Mouse (Mus musculus): ENCODE results near the gene Hfe2. TPM values are rescaled to one million over a fixed set of nuclear protein-coding genes. Genes with fewer than 3 reads are reported as not detected.
"Not testable (repeated sequence)": the region's sequence is repeated elsewhere in the genome, so short reads cannot be mapped to it uniquely, and the experiment has no call there.

Gene Hfe2
- polyA plus RNA-seq, 1 experiment from 2014 or later, result 8.7 TPM

GRCm38 (mm10) chr3:96486828-96487559, 38.0 kb upstream of the Hfe2 start:
- not testable (repeated sequence) for H3K9ac ChIP-seq, H3K4me1 ChIP-seq, H3K9me3 ChIP-seq, H3K27me3 ChIP-seq, H3K27ac ChIP-seq, H3K36me3 ChIP-seq
- peak; percentile 70 for ATAC-seq (ENCODE audit: insufficient number of reproducible peaks, low FRiP score, low TSS enrichment, low read depth)
- Histone ChIP-seq H3K4me2 (peak overlapping the region; percentile 41), H3K4me3 (peak overlapping the region; percentile 37)
- 11% methylated on average over 5 of the region's 38 CpGs for WGBS

GRCm38 (mm10) chr3:96487596-96488289, 37.2 kb upstream of the Hfe2 start:
- 0 out of 2 replicates have a peak overlapping the region, but pooled peaks have one; percentile 17 for H3K9ac ChIP-seq
- H3K9me3 ChIP-seq, result no peaks in the 10 kb centered on the region
- ATAC-seq (ENCODE audit: insufficient number of reproducible peaks, low FRiP score, low TSS enrichment, low read depth), result 0 out of 2 replicates have a peak, but pooled peaks have one; percentile 3
- no peaks in the 10 kb centered on the region for H3K36me3 ChIP-seq
- 6% methylated on average over 26 of the region's 26 CpGs for WGBS
- H3K27me3 ChIP-seq, result peaks cover 8% of the 10 kb centered on the region; the same call in 1 of the 2 replicates
- peak overlapping the region; percentile 86 for H3K27ac ChIP-seq
- H3K4me3 ChIP-seq, result peak overlapping the region; percentile 37
- no peaks in the 10 kb centered on the region for H3K4me1 ChIP-seq
- H3K4me2 ChIP-seq, result peak overlapping the region; percentile 55

GRCm38 (mm10) chr3:96488290-96488906, 36.6 kb upstream of the Hfe2 start:
- H3K9me3 ChIP-seq, H3K27me3 ChIP-seq, H3K36me3 ChIP-seq, H3K9ac ChIP-seq, H3K4me1 ChIP-seq: not testable (repeated sequence)
- Histone ChIP-seq H3K27ac (peak overlapping the region; percentile 86), H3K4me2 (peak overlapping the region; percentile 55), H3K4me3 (peak overlapping the region; percentile 37)
- WGBS, result no CpG with 5 or more reads among the region's 55 CpGs
- ATAC-seq (ENCODE audit: insufficient number of reproducible peaks, low FRiP score, low TSS enrichment, low read depth), result peak; percentile 80

GRCm38 (mm10) chr3:96488907-96489629, 35.9 kb upstream of the Hfe2 start:
- 0% methylated on average over 9 of the region's 31 CpGs for WGBS
- H3K4me1 ChIP-seq, H3K9ac ChIP-seq, H3K27me3 ChIP-seq, H3K4me2 ChIP-seq, H3K36me3 ChIP-seq, H3K9me3 ChIP-seq: not testable (repeated sequence)
- peak overlapping the region; percentile 23; the same call in 1 of the 2 replicates for H3K4me3 ChIP-seq
- peak; percentile 72 for ATAC-seq (ENCODE audit: insufficient number of reproducible peaks, low FRiP score, low TSS enrichment, low read depth)
- H3K27ac ChIP-seq, result peak overlapping the region; percentile 87

GRCm38 (mm10) chr3:96489636-96490035, 35.3 kb upstream of the Hfe2 start:
- not testable (repeated sequence) for H3K4me2 ChIP-seq; H3K9me3 ChIP-seq; H3K27me3 ChIP-seq; H3K4me3 ChIP-seq; ATAC-seq (ENCODE audit: insufficient number of reproducible peaks, low FRiP score, low TSS enrichment, low read depth); H3K4me1 ChIP-seq; H3K9ac ChIP-seq; H3K36me3 ChIP-seq
- WGBS, result 45% methylated on average over 6 of the region's 8 CpGs
- H3K27ac ChIP-seq, result peak overlapping the region; percentile 85

GRCm38 (mm10) chr3:96494456-96494855, 30.5 kb upstream of the Hfe2 start:
- H3K4me2 ChIP-seq; ATAC-seq (ENCODE audit: insufficient number of reproducible peaks, low FRiP score, low TSS enrichment, low read depth); H3K4me3 ChIP-seq; H3K27ac ChIP-seq; H3K36me3 ChIP-seq; H3K9me3 ChIP-seq; H3K9ac ChIP-seq; H3K27me3 ChIP-seq; H3K4me1 ChIP-seq: not testable (repeated sequence)
- 95% methylated on average over 7 of the region's 11 CpGs for WGBS

- Histone ChIP-seq H3K4me1 (peaks cover 4% of the 10 kb centered on the region; the same call in 1 of the 2 replicates), H3K9ac (no peak overlapping the region), H3K27me3 (no peaks in the 10 kb centered on the region), H3K9me3 (no peaks in the 10 kb centered on the region), H3K27ac (no peak overlapping the region), H3K4me2 (no peak overlapping the region), H3K4me3 (no peak overlapping the region), H3K36me3 (no peaks in the 10 kb centered on the region)
- ATAC-seq (ENCODE audit: insufficient number of reproducible peaks, low FRiP score, low TSS enrichment, low read depth), result no peak
- 92% methylated on average over 3 of the region's 3 CpGs for WGBS
These were observed 30.1 kb upstream of the Hfe2 start for GRCm38 (mm10) chr3:96494912-96495311.

GRCm38 (mm10) chr3:96495490-96496210, 29.3 kb upstream of the Hfe2 start:
- H3K36me3 ChIP-seq, result no peaks in the 10 kb centered on the region
- no peak overlapping the region for H3K4me3 ChIP-seq
- H3K4me1 ChIP-seq, result peaks cover 4% of the 10 kb centered on the region; the same call in 1 of the 2 replicates
- H3K27ac ChIP-seq, result no peak overlapping the region
- no peak overlapping the region for H3K4me2 ChIP-seq
- ATAC-seq (ENCODE audit: insufficient number of reproducible peaks, low FRiP score, low TSS enrichment, low read depth), result no peak
- 93% methylated on average over 1 of the region's 1 CpGs for WGBS
- no peaks in the 10 kb centered on the region for H3K9me3 ChIP-seq
- H3K9ac ChIP-seq, result no peak overlapping the region
- no peaks in the 10 kb centered on the region for H3K27me3 ChIP-seq

DNA sequence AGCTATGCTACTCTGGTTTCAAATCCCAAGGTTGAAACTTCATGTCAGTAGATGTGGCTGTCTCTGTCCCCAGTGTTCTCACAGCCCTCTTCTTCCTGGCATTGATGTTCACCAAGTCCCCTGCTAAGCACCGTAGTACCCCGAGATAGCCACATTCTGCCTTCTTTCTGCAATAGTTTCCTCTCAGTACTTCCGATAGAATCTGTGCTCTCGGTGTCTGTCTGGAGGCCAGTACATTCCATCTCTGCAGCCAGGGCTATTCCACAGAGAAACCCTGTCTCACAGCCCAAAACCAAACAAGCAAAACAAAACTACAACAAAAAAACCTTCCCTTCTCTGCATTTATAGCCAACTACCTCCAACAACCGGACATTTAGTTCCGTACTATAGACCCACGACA, 28.8 kb upstream of the Hfe2 start:
- no peaks in the 10 kb centered on the region for H3K36me3 ChIP-seq
- 66% methylated on average over 7 of the region's 7 CpGs for WGBS
- no peak overlapping the region for H3K4me2 ChIP-seq
- no peaks in the 10 kb centered on the region for H3K9me3 ChIP-seq
- H3K4me3 ChIP-seq, result no peak overlapping the region
- ATAC-seq (ENCODE audit: insufficient number of reproducible peaks, low FRiP score, low TSS enrichment, low read depth), result no peak
- no peaks in the 10 kb centered on the region for H3K27me3 ChIP-seq
- H3K27ac ChIP-seq, result no peak overlapping the region
- peaks cover 4% of the 10 kb centered on the region; the same call in 1 of the 2 replicates for H3K4me1 ChIP-seq
- H3K9ac ChIP-seq, result no peak overlapping the region

DNA sequence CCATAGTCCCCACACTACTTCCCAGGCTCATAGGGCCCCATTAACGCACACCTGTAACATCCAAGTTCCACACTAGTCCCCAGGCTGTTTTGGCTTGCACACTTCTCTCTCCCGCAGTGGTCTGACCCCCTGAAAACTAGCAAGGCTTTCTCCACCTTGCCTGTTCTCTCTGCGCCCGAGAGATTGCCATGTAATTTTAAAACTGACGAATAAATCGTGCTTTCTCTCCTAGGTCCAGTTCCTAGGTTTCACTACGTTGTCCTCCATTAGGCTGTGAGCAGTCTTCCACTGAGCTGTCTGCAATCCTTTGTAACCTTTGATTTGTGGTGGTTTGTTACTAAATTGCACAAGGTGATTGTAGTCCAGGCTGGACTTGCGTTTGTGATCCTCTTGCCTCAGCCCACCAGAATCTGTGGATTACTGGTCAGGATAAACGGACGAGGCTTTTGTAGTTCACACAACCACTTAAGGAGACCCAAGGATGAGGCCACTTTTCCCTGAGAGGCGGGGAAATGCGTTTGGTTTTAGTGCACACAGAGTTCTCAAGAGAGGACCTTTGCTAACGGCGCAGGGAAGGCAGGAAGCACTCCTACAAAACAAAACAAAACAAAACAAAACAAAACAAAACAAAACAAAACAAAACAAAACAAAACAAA, 28.2 kb upstream of the Hfe2 start:
- ATAC-seq (ENCODE audit: insufficient number of reproducible peaks, low FRiP score, low TSS enrichment, low read depth), result not testable (repeated sequence)
- WGBS, result 15% methylated on average over 14 of the region's 14 CpGs
- peak overlapping the region; percentile 42 for H3K9ac ChIP-seq

More for the DNA sequence above, 28.2 kb upstream of the Hfe2 start:
- H3K9me3 ChIP-seq, H3K36me3 ChIP-seq, H3K4me1 ChIP-seq, H3K27me3 ChIP-seq, H3K27ac ChIP-seq: not testable (repeated sequence)
- Histone ChIP-seq H3K4me3 (peak overlapping the region; percentile 52), H3K4me2 (peak overlapping the region; percentile 87)
